ENCODE assay signal across 11 mouse cellular contexts in genomic region chr10:12547037-12547625, GRCm38 (mm10).
A peak's percentile ranks its signal among the peaks of the same experiment; 100 is the strongest.
DNase-seq lines count a peak whose midpoint lies in the region; ATAC-seq lines count a peak whose summit lies in the region.
"Had no signal": no experiment of that assay in that cellular context is flagged by ENCODE, and none has a peak within 500 bp of the region (broad histone marks: within the 10 kb centered on the region; RNA-seq: fewer than 3 reads in every experiment).

No protein-coding gene starts in this region.

- H3K4me3 ChIP-seq in embryonic facial prominence, embryonic 13.5 days = peak overlapping the region; percentile 38
- peak overlapping the region; percentile 5; the same call in 1 of the 2 replicates for H3K4me3 ChIP-seq in intestine, embryonic 15.5 days (replicated peaks)
- no peak overlapping the region for H3K4me3 ChIP-seq in midbrain, embryonic 15.5 days

- H3K36me3 ChIP-seq in embryonic facial prominence, embryonic 13.5 days = no peaks in the 10 kb centered on the region
- H3K36me3 ChIP-seq in intestine, embryonic 15.5 days = no peaks in the 10 kb centered on the region
- H3K36me3 ChIP-seq in midbrain, embryonic 15.5 days (replicated peaks) = no peaks in the 10 kb centered on the region
- H3K36me3 ChIP-seq: heart, embryonic 15.5 days; liver, embryonic 12.5 days had no signal

- peaks cover 35% of the 10 kb centered on the region for H3K4me1 ChIP-seq in embryonic facial prominence, embryonic 13.5 days
- peaks cover 11% of the 10 kb centered on the region; the same call in 1 of the 2 replicates for H3K4me1 ChIP-seq in intestine, embryonic 15.5 days (replicated peaks)
- H3K4me1 ChIP-seq in midbrain, embryonic 15.5 days = peaks cover 12% of the 10 kb centered on the region

- H3K9ac ChIP-seq in embryonic facial prominence, embryonic 13.5 days = no peak overlapping the region
- no peak overlapping the region for H3K9ac ChIP-seq in intestine, embryonic 15.5 days
- H3K9ac ChIP-seq in midbrain, embryonic 15.5 days = no peak overlapping the region
- H3K9ac ChIP-seq: liver, embryonic 12.5 days had no signal

- DNase-seq in kidney, postnatal 10 days = peak; percentile 12
- no peak for DNase-seq in kidney, adult 11 months
- no peak for DNase-seq in adrenal gland, adult (ENCODE audit: inconsistent age in 2 of 2, low spot score in 1 of 2)
- DNase-seq in urinary bladder, postnatal 10 days (ENCODE audit: low spot score) = no peak
- no peak for DNase-seq in heart, postnatal 10 days
- DNase-seq: cerebellum, adult 9-11 months had no signal

- H3K27ac ChIP-seq in embryonic facial prominence, embryonic 13.5 days = peak overlapping the region; percentile 55
- no peak overlapping the region for H3K27ac ChIP-seq in intestine, embryonic 15.5 days
- H3K27ac ChIP-seq in midbrain, embryonic 15.5 days = no peak overlapping the region
- H3K27ac ChIP-seq: liver, embryonic 12.5 days had no signal

- no peaks in the 10 kb centered on the region for H3K27me3 ChIP-seq in embryonic facial prominence, embryonic 13.5 days
- H3K27me3 ChIP-seq in intestine, embryonic 15.5 days (replicated peaks) = no peaks in the 10 kb centered on the region
- H3K27me3 ChIP-seq in midbrain, embryonic 15.5 days (replicated peaks) = no peaks in the 10 kb centered on the region
- H3K27me3 ChIP-seq: heart, embryonic 15.5 days; liver, embryonic 12.5 days had no signal

- no peak for ATAC-seq in embryonic facial prominence, embryonic 13.5 days (ENCODE audit: insufficient number of reproducible peaks, insufficient read depth, low FRiP score, low TSS enrichment, low read depth)
- no peak for ATAC-seq in intestine, embryonic 15.5 days
- ATAC-seq in midbrain, embryonic 15.5 days (replicated peaks) = 0 out of 2 replicates have a peak, but pooled peaks have one; percentile 19
- ATAC-seq: liver, embryonic 12.5 days had no signal

- intact Hi-C loops in heart, postnatal 10 days (cut with DNase I) = no loop called here

- no peaks in the 10 kb centered on the region for H3K9me3 ChIP-seq in embryonic facial prominence, embryonic 13.5 days
- no peaks in the 10 kb centered on the region for H3K9me3 ChIP-seq in intestine, embryonic 15.5 days
- no peaks in the 10 kb centered on the region for H3K9me3 ChIP-seq in midbrain, embryonic 15.5 days
- H3K9me3 ChIP-seq: heart, embryonic 15.5 days; liver, embryonic 12.5 days had no signal

- H3K4me2 ChIP-seq in embryonic facial prominence, embryonic 13.5 days = peak overlapping the region; percentile 80
- peak overlapping the region; percentile 33 for H3K4me2 ChIP-seq in intestine, embryonic 15.5 days (replicated peaks)
- no peak overlapping the region; the same call in 1 of the 2 replicates for H3K4me2 ChIP-seq in midbrain, embryonic 15.5 days

- 17% methylated on average over 6 of the region's 6 CpGs for WGBS in embryonic facial prominence, embryonic 13.5 days
- WGBS in intestine, embryonic 15.5 days = 32% methylated on average over 6 of the region's 6 CpGs
- WGBS in midbrain, embryonic 15.5 days = 44% methylated on average over 6 of the region's 6 CpGs
